Mouse (Mus musculus): ENCODE measurements around the gene Dpf2.

Dpf2 gene

GRCm38 (mm10) chr19:5913007-5913719 lies at the start of gene Dpf2:
Gene Dpf2, minus strand, starts transcription at chr19:5913010.
- DNase-seq (ENCODE audit: low read depth, low spot score): no peak

GRCm38 (mm10) chr19:5957371-5957770 lies 44.6 kb upstream of the Dpf2 start:
- DNase-seq (ENCODE audit: low read depth, low spot score): no peak

GRCm38 (mm10) chr19:5956685-5957084 lies 43.9 kb upstream of the Dpf2 start:
- DNase-seq (ENCODE audit: low read depth, low spot score): peak; percentile 82

- no peak for DNase-seq (ENCODE audit: low read depth, low spot score)
Observed at GRCm38 (mm10) chr19:5955704-5956670, 43.2 kb upstream of the Dpf2 start.

- no peak for DNase-seq (ENCODE audit: low read depth, low spot score)
Observed at GRCm38 (mm10) chr19:5954936-5955335, 42.1 kb upstream of the Dpf2 start.

GRCm38 (mm10) chr19:5954031-5954710 lies 41.4 kb upstream of the Dpf2 start:
- DNase-seq (ENCODE audit: low read depth, low spot score): no peak

- DNase-seq (ENCODE audit: low read depth, low spot score): no peak
Observed at GRCm38 (mm10) chr19:5953201-5953770, 40.5 kb upstream of the Dpf2 start.

GRCm38 (mm10) chr19:5952071-5952691 lies 39.4 kb upstream of the Dpf2 start:
- DNase-seq (ENCODE audit: low read depth, low spot score): peak; percentile 37

GRCm38 (mm10) chr19:5951631-5952030 lies 38.8 kb upstream of the Dpf2 start:
- DNase-seq (ENCODE audit: low read depth, low spot score): no peak

- no peak for DNase-seq (ENCODE audit: low read depth, low spot score)
Observed at GRCm38 (mm10) chr19:5950218-5950617, 37.4 kb upstream of the Dpf2 start.

- no peak for DNase-seq (ENCODE audit: low read depth, low spot score)
Observed at GRCm38 (mm10) chr19:5945891-5946290, 33.1 kb upstream of the Dpf2 start.

GRCm38 (mm10) chr19:5945027-5945426 lies 32.2 kb upstream of the Dpf2 start:
- DNase-seq (ENCODE audit: low read depth, low spot score): no peak

GRCm38 (mm10) chr19:5944145-5944544 lies 31.3 kb upstream of the Dpf2 start:
- DNase-seq (ENCODE audit: low read depth, low spot score): no peak

- no peak for DNase-seq (ENCODE audit: low read depth, low spot score)
Observed at GRCm38 (mm10) chr19:5943404-5943803, 30.6 kb upstream of the Dpf2 start.

GRCm38 (mm10) chr19:5942581-5942980 lies 29.8 kb upstream of the Dpf2 start:
- DNase-seq (ENCODE audit: low read depth, low spot score): no peak

- DNase-seq (ENCODE audit: low read depth, low spot score): no peak
Observed at GRCm38 (mm10) chr19:5940656-5941055, 27.8 kb upstream of the Dpf2 start.

GRCm38 (mm10) chr19:5940173-5940572 lies 27.4 kb upstream of the Dpf2 start:
- no peak for DNase-seq (ENCODE audit: low read depth, low spot score)

- no peak for DNase-seq (ENCODE audit: low read depth, low spot score)
Observed at GRCm38 (mm10) chr19:5939715-5940114, 26.9 kb upstream of the Dpf2 start.

- no peak for DNase-seq (ENCODE audit: low read depth, low spot score)
Observed at GRCm38 (mm10) chr19:5938516-5938915, 25.7 kb upstream of the Dpf2 start.

GRCm38 (mm10) chr19:5937836-5938406 lies 25.1 kb upstream of the Dpf2 start:
- no peak for DNase-seq (ENCODE audit: low read depth, low spot score)

Measured in mesoderm, embryonic 11.5 days (tissue).